Mouse (Mus musculus) heart, adult 18-20 months (tissue): ENCODE measurements around the gene Ccnt1. TPM values are rescaled to one million over a fixed set of nuclear protein-coding genes. Genes with fewer than 3 reads are reported as not detected.

Experiments
- DNase-seq, 2 experiments: peaks; one replicate each; pipeline ENCODE4 v3.0.0; 2021 to 2022; ENCODE audit warnings: mixed read lengths in 1 of 2
- microRNA-seq, 2 experiments: library from miRNA; unstranded; fragments of <30 nt; microRNA quantifications; one replicate each; pipeline ENCODE4 v1.2.0; 2022
- total RNA-seq, 2 experiments: library from RNA; stranded (reverse); gene quantifications; 2 replicates each; pipeline ENCODE4 v1.2.3; 2021

Gene Ccnt1
- total RNA-seq, 2 experiments from 2014 or later = 26.3 to 31.2 TPM

- DNase-seq = peak; percentile 70 to 91
These were observed 60.0 kb downstream of the Ccnt1 start for GRCm38 (mm10) chr15:98510438-98511385.

GRCm38 (mm10) chr15:98509387-98509786, 61.3 kb downstream of the Ccnt1 start:
- no peak for DNase-seq

GRCm38 (mm10) chr15:98507321-98507720, 63.4 kb downstream of the Ccnt1 start:
- DNase-seq = no peak

- DNase-seq = peak in 1 of 2 experiments; percentile 59
These were observed 64.3 kb downstream of the Ccnt1 start for GRCm38 (mm10) chr15:98506253-98506957.

GRCm38 (mm10) chr15:98504514-98504913, 66.2 kb downstream of the Ccnt1 start:
- DNase-seq = peak; percentile 63 to 85

- DNase-seq = no peak
These were observed 67.4 kb downstream of the Ccnt1 start for GRCm38 (mm10) chr15:98503317-98503716.

- DNase-seq = no peak
These were observed 73.1 kb downstream of the Ccnt1 start for GRCm38 (mm10) chr15:98497631-98498030.

- DNase-seq = no peak
These were observed 78.6 kb downstream of the Ccnt1 start, which contains the start of gene Olfr279 for GRCm38 (mm10) chr15:98492102-98492501. Gene Olfr279 (plus strand): TSS chr15:98492402.

- no peak for DNase-seq
These were observed 79.4 kb downstream of the Ccnt1 start for GRCm38 (mm10) chr15:98491332-98491731.

Small RNA genes lying within 50 kb of the gene (microRNA-seq; reads per million reads assigned to microRNA genes)
- gene Mir1291 = 0.54 to 1.5 reads per million in 2 experiments

Other genes starting within 250 kb of the Ccnt1 start
- gene Olfr284, start 229.9 kb downstream of the Ccnt1 start, total RNA-seq = not detected
- gene Olfr283, start 190.0 kb downstream of the Ccnt1 start, total RNA-seq = not detected
- not detected for gene Olfr282, start 139.7 kb downstream of the Ccnt1 start, total RNA-seq
- gene Olfr281, start 118.3 kb downstream of the Ccnt1 start, total RNA-seq = not detected
- not detected for gene OR5BS1P, start 101.0 kb downstream of the Ccnt1 start, total RNA-seq
- gene Lalba, start 88.2 kb downstream of the Ccnt1 start, total RNA-seq = under 1 TPM in 1 of 2 experiments, not detected in 1; 0.39 TPM
- not detected for gene Olfr279, start 78.5 kb downstream of the Ccnt1 start, total RNA-seq
- 10 to 100 TPM; 73.5 to 85.8 TPM for gene Kansl2, start 36.7 kb downstream of the Ccnt1 start, total RNA-seq
- 1 to 10 TPM; 2.5 to 2.8 TPM for gene 4930415O20Rik, start 81 bp upstream of the Ccnt1 start, total RNA-seq
- 100 to 1,000 TPM; 141 to 148 TPM for gene Adcy6, start 39.2 kb upstream of the Ccnt1 start, total RNA-seq
- 1 to 10 TPM; 2.7 to 3.3 TPM for gene Cacnb3, start 59.9 kb upstream of the Ccnt1 start, total RNA-seq
- gene Ddx23, start 92.0 kb upstream of the Ccnt1 start, total RNA-seq = 10 to 100 TPM; 60.7 to 63.2 TPM
- 1 to 10 TPM in 1 of 2 experiments, under 1 TPM in 1; 0.77 to 1.3 TPM for gene Rnd1, start 106.5 kb upstream of the Ccnt1 start, total RNA-seq
- gene Ccdc65, start 137.3 kb upstream of the Ccnt1 start, total RNA-seq = under 1 TPM; 0.67 to 0.72 TPM
- gene Fkbp11, start 157.3 kb upstream of the Ccnt1 start, total RNA-seq = 1 to 10 TPM; 7.9 to 8.5 TPM
- gene Arf3, start 192.3 kb upstream of the Ccnt1 start, total RNA-seq = 10 to 100 TPM; 17.8 to 21.5 TPM
- under 1 TPM; 0.10 to 0.20 TPM for gene Wnt10b, start 207.2 kb upstream of the Ccnt1 start, total RNA-seq
- gene Wnt1, start 218.9 kb upstream of the Ccnt1 start, total RNA-seq = not detected
- under 1 TPM; 0.64 to 0.79 TPM for gene Ddn, start 238.6 kb upstream of the Ccnt1 start, total RNA-seq